Mouse (Mus musculus): ENCODE measurements around the gene Ppp1r12b.

Ppp1r12b gene

GRCm38 (mm10) chr1:134761534-134761933 lies 194.2 kb downstream of the Ppp1r12b start:
- DNase-seq (ENCODE audit: low spot score) = no peak

GRCm38 (mm10) chr1:134760642-134761041 lies 195.1 kb downstream of the Ppp1r12b start:
- DNase-seq (ENCODE audit: low spot score) = no peak

GRCm38 (mm10) chr1:134759133-134759532 lies 196.6 kb downstream of the Ppp1r12b start:
- no peak for DNase-seq (ENCODE audit: low spot score)

- DNase-seq (ENCODE audit: low spot score) = no peak
Measured at GRCm38 (mm10) chr1:134757230-134757629, 198.5 kb downstream of the Ppp1r12b start.

GRCm38 (mm10) chr1:134756190-134756873 lies 199.4 kb downstream of the Ppp1r12b start:
- no peak for DNase-seq (ENCODE audit: low spot score)

- no peak for DNase-seq (ENCODE audit: low spot score)
Measured at GRCm38 (mm10) chr1:134755548-134756189, 200.1 kb downstream of the Ppp1r12b start.

- DNase-seq (ENCODE audit: low spot score) = no peak
Measured at GRCm38 (mm10) chr1:134754818-134755217, 200.9 kb downstream of the Ppp1r12b start.

- no peak for DNase-seq (ENCODE audit: low spot score)
Measured at GRCm38 (mm10) chr1:134753751-134754630, 201.8 kb downstream of the Ppp1r12b start.

GRCm38 (mm10) chr1:134752447-134752846 lies 203.3 kb downstream of the Ppp1r12b start:
- no peak for DNase-seq (ENCODE audit: low spot score)

- no peak for DNase-seq (ENCODE audit: low spot score)
Measured at GRCm38 (mm10) chr1:134749889-134750288, 205.9 kb downstream of the Ppp1r12b start.

GRCm38 (mm10) chr1:134747236-134748174 lies 208.2 kb downstream of the Ppp1r12b start:
- DNase-seq (ENCODE audit: low spot score) = no peak

- no peak for DNase-seq (ENCODE audit: low spot score)
Measured at GRCm38 (mm10) chr1:134745648-134746047, 210.1 kb downstream of the Ppp1r12b start.

GRCm38 (mm10) chr1:134741946-134742661 lies 213.6 kb downstream of the Ppp1r12b start:
- DNase-seq (ENCODE audit: low spot score) = no peak

GRCm38 (mm10) chr1:134741433-134741832 lies 214.3 kb downstream of the Ppp1r12b start:
- no peak for DNase-seq (ENCODE audit: low spot score)

- DNase-seq (ENCODE audit: low spot score) = no peak
Measured at GRCm38 (mm10) chr1:134737463-134737862, 218.3 kb downstream of the Ppp1r12b start.

GRCm38 (mm10) chr1:134733659-134734058 lies 222.1 kb downstream of the Ppp1r12b start:
- no peak for DNase-seq (ENCODE audit: low spot score)

GRCm38 (mm10) chr1:134727256-134727655 lies 228.5 kb downstream of the Ppp1r12b start:
- DNase-seq (ENCODE audit: low spot score) = no peak

- no peak for DNase-seq (ENCODE audit: low spot score)
Measured at GRCm38 (mm10) chr1:134726480-134726879, 229.3 kb downstream of the Ppp1r12b start.

GRCm38 (mm10) chr1:134725276-134725675 lies 230.5 kb downstream of the Ppp1r12b start:
- DNase-seq (ENCODE audit: low spot score) = no peak

- no peak for DNase-seq (ENCODE audit: low spot score)
Measured at GRCm38 (mm10) chr1:134722891-134723290, 232.9 kb downstream of the Ppp1r12b start.

- DNase-seq (ENCODE audit: low spot score) = no peak
Measured at GRCm38 (mm10) chr1:134721486-134721885, 234.3 kb downstream of the Ppp1r12b start.
